8 mouse cellular contexts compared by ENCODE assay signal in the genomic region with DNA sequence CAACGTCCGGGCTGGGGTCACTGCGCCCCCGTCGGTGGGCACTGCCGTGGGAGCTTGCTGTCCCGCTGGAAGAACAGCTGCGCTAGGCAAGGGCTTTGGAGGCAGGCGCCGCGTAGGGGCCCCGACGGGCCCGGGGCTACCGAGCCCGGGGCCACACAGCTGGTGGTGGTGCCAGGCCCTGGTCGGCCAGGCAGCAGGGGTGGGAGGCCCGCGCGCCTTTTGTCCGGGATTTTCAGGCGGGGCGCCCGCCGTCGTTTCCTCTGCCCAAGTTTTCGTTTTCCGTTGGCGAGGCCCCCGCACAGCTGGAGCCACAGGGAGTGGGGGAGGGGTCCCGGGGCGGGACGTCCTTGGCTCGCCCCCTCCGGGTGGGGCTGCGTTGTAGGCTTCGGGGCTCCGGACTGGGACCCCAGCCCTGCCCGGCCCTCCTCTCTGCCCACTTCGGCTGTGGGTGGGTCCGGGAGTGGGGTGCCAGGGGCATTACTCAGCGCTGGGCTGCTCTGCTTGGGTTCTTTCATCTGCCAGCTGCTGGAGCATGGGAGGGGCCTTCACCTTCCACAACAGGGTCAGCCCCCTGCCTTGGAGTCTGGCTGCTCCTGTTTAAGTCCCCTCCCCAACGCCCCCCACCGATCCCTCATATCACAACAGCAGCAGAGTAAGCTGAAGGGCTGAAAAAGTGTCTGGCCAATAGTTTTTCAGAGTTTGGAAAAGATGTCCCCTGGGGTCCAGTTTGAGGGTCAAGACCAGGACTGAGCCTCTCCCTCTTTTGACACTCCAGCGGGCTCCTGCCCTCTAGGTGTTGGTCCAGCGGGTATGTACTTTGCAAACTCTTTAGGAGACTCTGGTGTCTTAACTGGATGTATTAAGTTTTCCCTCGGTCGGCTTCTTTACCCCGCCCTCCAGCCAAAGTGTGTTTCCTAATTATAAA. TPM values are rescaled to one million over a fixed set of nuclear protein-coding genes. Genes with fewer than 3 reads are reported as not detected.
A peak's percentile ranks its signal among the peaks of the same experiment; 100 is the strongest.
DNase-seq lines count a peak whose midpoint lies in the region; ATAC-seq and TF ChIP-seq lines count a peak whose summit lies in the region.

No protein-coding gene starts in this region.

- TF ChIP-seq CTCF in spleen, adult 2 months (IDR thresholded peaks at IDR 0.05; ENCODE audit: extremely low read depth, insufficient read depth, insufficient read length, insufficient replicate concordance), result no peak

- H3K9me3 ChIP-seq in heart, embryonic 11.5 days (replicated peaks; ENCODE audit: control insufficient read depth, low read length), result no peaks in the 10 kb centered on the region

- peak overlapping the region; percentile 71 for H3K4me2 ChIP-seq in heart, embryonic 11.5 days

- WGBS in spleen, adult 2 months, result 6% methylated on average over 42 of the region's 49 CpGs
- WGBS in heart, embryonic 11.5 days (ENCODE audit: insufficient replicate concordance), result 2% methylated on average over 48 of the region's 49 CpGs

- no peaks in the 10 kb centered on the region for H3K36me3 ChIP-seq in spleen, adult 2 months (ENCODE audit: control insufficient read depth, insufficient read depth, low read length)
- H3K36me3 ChIP-seq in heart, embryonic 11.5 days (ENCODE audit: control insufficient read depth, insufficient read depth, low read length), result no peaks in the 10 kb centered on the region

- peaks cover 5% of the 10 kb centered on the region for H3K4me1 ChIP-seq in spleen, adult 2 months (ENCODE audit: control insufficient read depth, insufficient read depth, insufficient read length)
- peaks cover 25% of the 10 kb centered on the region for H3K4me1 ChIP-seq in heart, embryonic 11.5 days (ENCODE audit: control insufficient read depth, insufficient read depth, low read length)

- peaks cover 5% of the 10 kb centered on the region for H3K27me3 ChIP-seq in spleen, adult 2 months (ENCODE audit: control insufficient read depth, insufficient read depth, low read length)
- H3K27me3 ChIP-seq in heart, embryonic 11.5 days (ENCODE audit: control insufficient read depth, insufficient read depth, low read length), result no peaks in the 10 kb centered on the region

- peak overlapping the region; percentile 59 for H3K4me3 ChIP-seq in spleen, adult 2 months (ENCODE audit: extremely low read depth, insufficient read depth, insufficient read length)
- H3K4me3 ChIP-seq in heart, embryonic 11.5 days (ENCODE audit: low read depth, low read length), result peak overlapping the region; percentile 70

- H3K27ac ChIP-seq in spleen, adult 2 months (ENCODE audit: insufficient read depth, low read length), result 0 out of 2 replicates have a peak overlapping the region, but pooled peaks have one; percentile 23
- H3K27ac ChIP-seq in heart, embryonic 11.5 days (ENCODE audit: low read depth, low read length), result peak overlapping the region; percentile 79

- peak overlapping the region; percentile 85 for H3K9ac ChIP-seq in heart, embryonic 11.5 days (ENCODE audit: low read depth, low read length)

- no peak for DNase-seq in spleen, adult 2 months (ENCODE audit: low read depth in 1 of 2, low spot score in 2 of 2)
- no peak for DNase-seq in spleen, adult 18-20 months
- DNase-seq in embryo, embryonic 10.5 days (ENCODE audit: low spot score), result peak; percentile 62
- peak; percentile 72 for DNase-seq in kidney, postnatal 14 days
- peak; percentile 50 for DNase-seq in mesoderm, embryonic 11.5 days (ENCODE audit: low read depth, low spot score)
- peak; percentile 72 for DNase-seq in thymus, postnatal 25 days
- no peak for DNase-seq in natural killer cell, adult 2 months (ENCODE audit: low spot score in 2 of 2)

- TF ChIP-seq POLR2A in spleen, adult 2 months (IDR thresholded peaks at IDR 0.05; ENCODE audit: low read depth, low read length), result no peak

- ATAC-seq in heart, embryonic 11.5 days (replicated peaks; ENCODE audit: insufficient number of reproducible peaks, low FRiP score, low TSS enrichment), result peak; percentile 37; the same call in 1 of the 2 replicates

RNA-seq across cellular contexts. Expression of gene Arhgap23, which starts 0.6 kb away (rescaled TPM):
- polyA plus RNA-seq in spleen, adult 2 months (2012; rRNA removed), result 39.7 and 50.2 TPM in 2 replicates
- 6.7 and 8.3 TPM in 2 replicates for polyA plus RNA-seq in heart, embryonic 11.5 days (2014; fragmentation: Nextera tagmentation; extraction: Ambion mirVana)

RNA-seq across cellular contexts. Expression of gene Socs7, which starts 53.6 kb away (rescaled TPM):
- polyA plus RNA-seq in spleen, adult 2 months (2012; rRNA removed), result 6.0 and 6.1 TPM in 2 replicates
- polyA plus RNA-seq in heart, embryonic 11.5 days (2014; fragmentation: Nextera tagmentation; extraction: Ambion mirVana), result 2.2 and 2.9 TPM in 2 replicates

Comparison
In these comparisons a context has a peak if more than half of its experiments do, and no peak if none do; other contexts are left out.
1. DNase-seq: peak in embryo, embryonic 10.5 days (single experiment), kidney, postnatal 14 days (single experiment), mesoderm, embryonic 11.5 days (single experiment) and thymus, postnatal 25 days (single experiment); none in spleen, adult 2 months (0 of 2), spleen, adult 18-20 months (0 of 2) and natural killer cell, adult 2 months (0 of 2).